Mouse (Mus musculus) CD4-positive, CD25-positive, alpha-beta regulatory T cell, adult 4 months (primary cell): ENCODE results near the gene Crxos. TPM values are rescaled to one million over a fixed set of nuclear protein-coding genes. Genes with fewer than 3 reads are reported as not detected.

Source experiments
- ATAC-seq: one replicate; pipeline ENCODE4 v1.8.0; 2017
- polyA plus RNA-seq, 2 experiments: library from polyadenylated mRNA; unstranded; fragments of 100-300 nt; shearing (Covaris generic); gene quantifications; one replicate each; pipeline ENCODE4 v1.2.1; 2017

Gene Crxos
- polyA plus RNA-seq, 2 experiments from 2014 or later: 0.26 TPM; not detected in 1

DNA sequence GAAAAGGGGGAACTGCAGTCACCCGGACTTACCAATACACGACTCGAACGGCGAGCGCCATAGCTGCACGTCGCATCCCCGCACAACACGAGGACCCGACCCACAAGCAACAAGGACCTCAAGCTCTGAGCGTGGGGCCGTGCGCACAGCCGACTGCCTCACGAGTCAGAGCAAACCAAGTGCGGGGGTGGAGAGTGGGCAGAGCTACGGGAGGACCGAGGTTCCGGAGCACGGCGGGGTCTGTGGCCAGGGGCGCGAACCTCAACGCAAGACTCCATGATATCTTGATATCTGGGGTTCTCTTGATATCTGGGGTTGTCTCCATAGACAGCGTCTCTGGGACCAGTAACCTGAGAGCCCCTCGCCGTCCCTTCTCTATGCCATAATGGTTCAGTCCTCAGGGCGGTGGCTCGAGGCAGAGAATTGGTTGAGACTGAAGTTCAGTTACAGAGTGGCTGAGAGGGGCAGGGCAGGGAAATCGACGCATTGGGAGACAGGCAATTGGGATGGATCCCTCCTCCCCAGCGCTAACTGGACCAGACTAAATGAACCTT, 39.9 kb downstream of the Crxos start, which contains the start of gene Selenow:
Gene Selenow, minus strand, starts transcription at position 183 of the 554 bp plus-strand sequence.
- ATAC-seq: peak; percentile 95

DNA sequence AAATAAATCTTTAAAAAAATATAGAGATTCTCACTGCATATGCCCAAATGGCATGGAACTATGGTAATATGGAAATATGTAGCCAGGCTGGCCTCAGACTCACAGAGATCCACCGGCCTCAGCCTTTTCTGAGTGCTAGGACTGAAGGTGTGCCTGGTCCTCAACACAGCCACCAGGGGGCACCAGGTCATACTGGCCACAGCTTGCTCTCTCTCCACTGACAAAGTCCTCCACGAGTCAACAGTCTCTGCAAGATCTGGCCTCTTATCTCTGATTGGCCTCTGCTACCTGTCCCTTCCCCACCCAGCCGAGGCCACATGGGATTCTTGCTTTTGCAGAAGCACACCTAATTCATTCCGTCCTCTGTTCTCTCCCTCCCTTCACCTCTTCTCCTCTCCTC, 47.5 kb downstream of the Crxos start:
- ATAC-seq: peak; percentile 85

DNA sequence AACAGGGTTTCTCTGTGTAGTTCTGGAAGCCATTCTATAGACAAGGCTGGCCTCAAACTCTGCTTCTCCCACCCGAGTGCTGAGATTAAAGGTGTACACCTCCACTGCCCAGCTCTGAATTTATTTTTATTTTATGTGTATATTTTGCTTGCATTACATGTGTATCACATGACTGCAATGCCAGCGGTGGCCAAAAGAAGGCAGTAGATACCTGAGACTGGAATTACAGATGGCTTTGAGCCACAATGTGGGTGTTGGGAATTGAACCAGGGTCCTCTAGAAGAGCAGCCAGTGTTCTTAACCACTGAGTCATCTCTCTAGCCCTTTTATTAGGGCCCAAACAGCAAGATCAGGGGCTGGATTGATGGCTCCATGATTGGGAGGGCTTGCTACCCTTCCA, 48.1 kb downstream of the Crxos start:
- no peak for ATAC-seq

DNA sequence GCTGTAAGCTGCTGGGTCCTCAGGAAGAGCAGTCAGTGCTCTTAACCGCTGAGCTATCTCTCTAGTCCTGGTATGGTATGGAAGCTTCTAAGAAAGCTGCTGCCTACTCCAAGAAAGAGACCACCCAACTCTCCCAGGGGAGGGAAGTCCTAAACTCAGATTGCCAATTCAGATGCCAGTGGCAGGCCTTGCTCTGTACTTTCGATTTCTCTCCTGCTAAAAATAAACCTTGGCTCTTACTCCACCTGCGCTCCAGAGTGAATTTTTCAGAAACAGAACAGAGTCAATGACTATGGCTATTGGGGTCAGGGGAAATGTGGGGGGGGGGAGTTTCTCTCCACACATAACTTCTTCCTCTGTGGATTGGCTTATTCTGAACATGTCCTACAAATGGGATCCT, 49.2 kb downstream of the Crxos start:
- ATAC-seq: no peak

DNA sequence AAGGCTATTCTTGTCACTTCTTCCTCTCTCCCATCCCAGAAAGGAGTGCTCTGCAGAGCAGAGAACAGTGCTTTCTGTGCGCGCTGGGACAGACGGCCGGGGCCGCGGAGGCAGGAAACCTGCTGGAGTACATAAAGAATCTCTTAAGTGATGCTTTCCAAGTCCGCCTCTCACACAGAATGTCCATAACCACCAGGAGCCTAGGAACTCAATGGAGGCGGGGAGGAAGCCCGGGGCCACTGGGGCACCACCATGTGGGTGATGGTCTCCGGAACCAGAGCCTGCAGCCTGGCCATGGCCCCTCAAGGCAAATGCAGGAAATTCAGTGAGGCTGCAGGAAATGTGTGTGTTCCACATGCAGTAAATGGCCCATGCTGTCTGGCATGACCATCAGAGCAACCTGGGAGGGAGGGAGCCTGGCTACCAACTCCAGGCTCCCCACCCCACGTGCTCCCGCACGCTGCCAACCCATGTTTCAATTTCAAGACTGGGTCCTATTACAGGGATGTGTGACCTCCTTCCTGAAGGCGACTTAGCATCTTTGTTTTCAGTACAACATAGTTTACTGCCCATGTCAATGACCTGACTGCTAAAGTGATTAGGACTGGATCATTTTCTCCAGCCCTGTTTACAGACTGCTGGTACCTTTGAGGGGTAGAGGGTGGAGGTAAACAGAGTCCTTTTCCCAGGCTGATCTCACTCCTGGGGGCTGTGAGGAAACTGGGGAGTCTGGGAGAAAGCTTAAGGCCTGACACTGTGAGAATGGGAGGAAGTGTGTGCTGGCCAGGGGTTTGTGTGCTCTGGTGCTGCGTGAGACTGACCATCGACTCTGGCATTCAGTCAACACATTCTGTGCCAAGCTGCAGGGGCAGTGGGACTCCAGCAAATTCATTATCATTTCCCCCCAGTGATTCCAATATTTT, 51.3 kb downstream of the Crxos start:
- no peak for ATAC-seq

DNA sequence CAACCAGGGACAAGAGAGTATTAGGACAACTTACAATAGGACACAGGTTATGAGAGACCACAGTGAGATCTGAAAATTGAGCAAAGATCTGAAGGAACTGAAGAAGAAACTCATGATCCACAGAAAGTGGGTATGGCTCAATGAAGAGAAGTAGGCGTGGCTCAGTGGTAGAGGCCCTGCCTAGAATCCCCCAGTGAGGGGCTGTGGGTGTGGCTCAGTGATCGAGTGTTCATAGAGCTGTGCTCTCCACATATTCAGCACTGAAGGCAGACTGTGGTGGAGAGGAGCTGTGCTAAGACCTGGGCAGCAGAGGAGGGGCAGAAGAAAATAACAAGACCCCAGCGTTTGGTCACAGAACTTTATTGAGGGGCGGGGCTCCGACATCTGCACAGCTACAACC, 55.1 kb downstream of the Crxos start:
- no peak for ATAC-seq

DNA sequence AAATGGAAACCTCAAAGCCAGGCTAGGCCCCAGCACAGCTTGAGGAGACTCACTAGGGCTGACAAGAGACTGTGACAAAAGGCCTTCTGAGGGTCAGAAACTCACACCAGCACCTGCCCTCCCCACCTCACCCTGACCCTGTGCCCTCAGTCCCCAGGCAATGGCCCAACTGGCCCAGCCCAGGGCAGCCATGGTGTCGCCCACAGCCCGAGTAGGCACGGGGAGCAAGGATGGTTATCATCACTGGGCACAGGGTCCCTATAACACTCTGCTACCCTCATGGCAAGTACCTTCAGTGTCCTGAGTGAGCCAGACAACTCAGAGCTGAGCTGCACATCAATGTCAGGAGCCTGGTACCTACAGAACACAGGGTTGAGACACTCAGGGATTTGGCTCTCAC, 56.2 kb downstream of the Crxos start:
- ATAC-seq: no peak

DNA sequence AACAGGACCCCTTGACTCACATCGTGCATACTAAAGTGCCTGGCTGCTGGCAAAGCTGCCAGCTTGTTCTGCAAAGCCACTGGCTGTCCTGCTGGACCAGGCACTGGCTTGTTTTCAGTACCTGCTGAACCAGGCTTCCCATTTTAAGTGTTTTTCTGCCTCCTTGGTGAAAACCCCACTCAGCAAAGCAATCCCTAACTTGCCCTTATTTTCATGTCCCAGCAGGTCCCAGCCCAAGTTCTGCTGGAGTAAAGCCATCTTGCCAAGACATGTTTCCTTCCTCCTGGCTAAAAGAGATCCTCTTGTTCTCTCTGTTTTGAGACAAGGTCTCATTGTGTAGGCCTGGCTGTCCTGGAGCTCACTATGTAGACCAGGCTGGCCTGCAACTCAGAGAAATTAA, 61.9 kb downstream of the Crxos start:
- no peak for ATAC-seq

DNA sequence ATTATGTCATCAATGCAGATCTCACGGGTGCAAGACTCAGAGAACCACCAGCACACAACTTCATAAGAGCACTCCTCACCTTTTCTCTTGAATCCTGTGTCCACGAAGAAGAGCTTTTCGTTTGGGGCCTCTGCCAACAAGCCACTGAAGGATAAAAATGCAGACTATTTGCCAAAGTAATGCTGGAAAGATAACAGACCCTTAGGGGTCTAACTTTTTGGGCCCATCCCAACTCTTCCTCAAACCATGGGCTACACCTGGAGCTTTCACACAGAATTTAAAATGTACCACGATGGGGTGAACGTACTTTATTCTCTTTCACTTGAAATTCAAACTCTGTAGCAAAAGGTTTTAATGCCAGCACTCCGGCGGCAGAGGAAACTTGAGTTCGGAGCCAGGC, 62.8 kb downstream of the Crxos start:
- no peak for ATAC-seq

DNA sequence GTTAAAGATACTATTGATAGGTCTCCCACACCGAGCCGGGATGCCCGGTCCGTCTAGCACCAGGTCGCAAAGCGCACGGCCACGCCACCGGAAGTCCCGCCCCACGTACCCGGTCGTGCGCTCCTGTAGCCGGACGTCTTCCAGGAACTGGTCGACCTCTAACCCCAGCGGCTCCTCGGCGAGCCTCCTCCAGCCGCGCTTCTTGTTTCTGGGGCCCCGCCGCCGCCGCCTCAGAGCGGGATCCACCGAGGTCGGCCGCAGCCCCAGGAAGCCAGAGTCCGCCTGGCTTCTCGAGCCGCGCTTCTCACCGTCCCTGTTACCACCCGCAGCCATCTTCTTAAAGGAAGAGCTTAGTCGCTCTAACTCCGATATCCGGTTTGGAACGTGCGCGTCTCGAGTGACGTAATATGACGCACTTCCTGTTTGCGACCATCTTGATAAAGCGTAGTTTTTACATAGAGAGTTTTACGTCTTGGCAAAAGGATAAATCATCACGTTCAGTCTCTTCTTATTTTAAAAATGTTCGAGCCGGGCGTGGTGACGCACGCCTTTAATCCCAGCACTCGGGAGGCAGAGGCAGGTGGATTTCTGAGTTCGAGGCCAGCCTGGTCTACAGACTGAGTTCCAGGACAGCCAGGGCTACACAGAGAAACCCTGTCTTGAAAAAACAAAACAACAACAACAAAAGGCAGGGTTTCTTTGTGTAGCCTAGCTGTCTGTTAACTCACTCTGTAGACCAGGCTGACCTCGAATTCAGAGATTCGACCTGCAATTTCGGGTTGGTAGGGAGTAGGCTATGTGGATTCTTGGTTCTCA, 63.5 kb downstream of the Crxos start, which contains the start of gene Nop53:
Gene Nop53, minus strand, starts transcription at position 354 of the 816 bp plus-strand sequence.
- peak; percentile 89 for ATAC-seq

DNA sequence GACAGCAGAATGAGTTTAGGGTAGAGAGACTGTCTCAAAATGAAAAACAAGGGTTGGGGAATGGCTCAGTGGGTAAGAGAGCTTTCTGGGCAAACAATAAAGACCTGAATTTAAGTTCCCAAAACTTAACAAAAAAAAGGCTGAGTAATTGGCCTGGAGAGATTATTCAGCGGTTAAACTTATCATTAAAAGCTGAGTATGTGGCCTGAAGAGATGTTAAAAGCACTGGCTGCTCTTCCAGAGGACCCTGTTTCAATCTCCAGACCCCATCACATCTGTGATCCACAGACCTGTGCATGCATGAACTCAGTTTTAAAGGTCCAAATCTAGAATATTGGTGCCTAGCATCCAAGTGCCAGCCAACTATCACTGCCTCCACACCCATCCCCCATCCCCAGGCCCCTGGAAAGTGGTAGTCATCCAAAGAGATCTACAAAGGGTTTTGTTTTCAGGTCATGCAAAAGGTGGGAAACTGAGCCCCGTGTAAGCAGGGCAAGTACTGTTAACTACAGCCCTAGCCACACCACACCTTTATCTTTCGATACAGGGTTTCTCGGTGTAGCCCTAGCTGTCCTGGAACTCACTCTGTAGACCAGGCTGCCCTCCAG, 65.3 kb downstream of the Crxos start:
- ATAC-seq: no peak

DNA sequence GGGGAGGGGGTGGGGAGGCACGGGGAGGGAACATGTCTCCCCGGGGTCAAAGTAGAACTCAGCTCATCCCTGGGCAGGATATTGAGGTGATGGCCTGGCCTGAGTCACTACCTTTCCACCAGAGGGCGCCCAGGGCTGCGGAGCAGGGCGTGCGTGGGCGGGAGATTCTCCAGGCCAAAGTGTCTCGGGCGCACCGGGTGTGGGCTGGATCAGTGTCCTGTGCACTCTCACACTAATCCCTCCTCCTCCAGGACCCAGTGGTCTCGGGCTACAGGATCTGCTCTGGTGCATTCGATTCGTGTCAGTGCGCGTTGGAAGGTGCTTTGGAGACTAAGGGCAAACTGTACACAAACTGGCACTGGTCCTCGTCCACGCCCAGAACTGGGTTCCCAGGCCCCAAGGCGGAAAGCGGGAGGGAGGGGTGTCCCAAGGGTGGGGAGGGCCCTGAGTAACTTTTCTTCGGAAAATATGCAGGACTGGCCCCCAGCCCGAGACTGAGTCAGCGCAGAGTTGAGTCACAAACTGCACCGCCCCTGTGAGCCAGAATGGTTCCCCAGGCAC, 66.0 kb downstream of the Crxos start:
- ATAC-seq: peak; percentile 36

DNA sequence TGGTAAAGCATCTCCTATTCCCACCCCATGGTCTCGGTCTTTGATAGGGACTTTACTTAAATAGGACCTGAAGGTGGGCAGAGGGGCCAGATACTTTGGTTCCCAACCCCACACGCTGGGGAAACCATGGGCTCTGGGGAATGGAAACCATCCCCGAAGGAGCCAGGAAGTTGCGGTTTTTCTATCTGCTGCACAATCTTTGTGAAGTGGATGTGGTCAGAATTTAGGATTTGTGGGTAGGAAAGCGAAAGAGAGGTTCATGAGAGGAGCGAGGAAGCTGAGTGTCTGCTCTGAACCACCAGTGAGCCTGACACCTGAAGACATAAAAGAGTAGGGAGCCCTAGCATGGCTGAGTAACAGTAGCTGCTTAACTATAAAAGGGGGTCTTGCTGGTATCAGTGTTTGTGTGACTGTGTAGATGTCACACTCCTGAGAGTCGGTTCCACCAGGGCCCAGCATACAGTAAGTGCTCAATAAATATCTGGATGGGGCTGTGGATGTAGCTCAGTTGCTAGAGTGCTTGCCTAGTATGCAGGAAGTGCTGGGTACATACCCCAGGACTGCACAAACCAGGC, 66.9 kb downstream of the Crxos start:
- ATAC-seq: peak; percentile 15

DNA sequence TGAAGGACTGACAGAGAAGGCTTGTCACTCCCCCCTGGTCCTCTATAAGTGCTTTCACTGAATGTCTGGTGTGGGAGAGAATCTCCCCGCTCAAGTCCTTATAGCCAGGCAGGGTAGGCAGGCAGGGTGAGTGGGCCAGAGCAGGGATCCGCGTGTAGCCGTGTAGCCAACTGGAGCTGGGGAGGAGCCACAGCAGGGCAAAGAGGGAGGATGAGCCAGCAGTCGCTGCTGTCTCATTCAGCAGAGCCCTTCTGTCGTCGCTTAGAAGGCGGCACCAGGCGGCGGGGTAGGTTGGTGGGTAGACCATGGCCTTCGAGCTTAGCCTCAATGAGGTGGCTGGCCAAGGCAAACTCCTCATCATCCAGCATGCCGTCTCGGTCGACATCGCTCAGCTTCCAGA, 67.6 kb downstream of the Crxos start:
- ATAC-seq: no peak

DNA sequence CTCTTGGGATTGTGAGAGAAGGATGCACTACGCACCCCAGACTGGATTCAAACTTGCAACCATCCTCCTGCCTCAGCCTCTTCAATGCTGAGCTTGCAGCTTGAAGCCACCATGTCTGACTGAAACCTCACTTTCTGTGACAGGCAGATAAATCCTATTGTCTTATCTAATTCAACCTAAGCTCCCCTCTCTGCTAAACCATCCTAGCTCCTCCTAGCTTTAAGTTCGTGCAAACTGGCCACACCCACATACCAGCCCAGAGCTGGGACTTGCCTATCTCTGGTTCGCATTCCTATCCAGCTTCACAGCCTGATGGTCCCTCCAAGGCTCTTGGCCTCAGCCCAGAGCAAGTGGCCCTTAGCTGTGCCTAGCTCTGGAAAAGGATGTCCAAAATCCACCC, 70.0 kb downstream of the Crxos start:
- no peak for ATAC-seq

Other genes with a start within 250 kb of the Crxos start
- not detected for gene Obox3, start 242.7 kb upstream of the Crxos start, polyA plus RNA-seq
- not detected for gene Obox5, start 132.5 kb upstream of the Crxos start, polyA plus RNA-seq
- gene Obox6, start 42.9 kb upstream of the Crxos start, polyA plus RNA-seq: not detected
- gene Crx, start 2.6 kb upstream of the Crxos start, polyA plus RNA-seq: not detected
- gene Selenow, start 39.8 kb downstream of the Crxos start, polyA plus RNA-seq: 100 to 1,000 TPM; 912 to 987 TPM
- gene Nop53, start 63.5 kb downstream of the Crxos start, polyA plus RNA-seq: 100 to 1,000 TPM; 244 to 324 TPM
- gene Ehd2, start 85.0 kb downstream of the Crxos start, polyA plus RNA-seq: under 1 TPM; 0.07 to 0.15 TPM
- gene Bicra, start 165.3 kb downstream of the Crxos start, polyA plus RNA-seq: 1 to 10 TPM; 3.6 to 3.9 TPM
- not detected for gene Zfp541, start 179.2 kb downstream of the Crxos start, polyA plus RNA-seq
- gene Napa, start 215.8 kb downstream of the Crxos start, polyA plus RNA-seq: 100 to 1,000 TPM; 198 to 297 TPM
- gene Kptn, start 237.3 kb downstream of the Crxos start, polyA plus RNA-seq: 10 to 100 TPM; 22.0 to 32.9 TPM
- not detected for gene Slc8a2, start 247.2 kb downstream of the Crxos start, polyA plus RNA-seq